Mouse (Mus musculus): ENCODE data around the gene Igf1r.

GRCm38 (mm10) chr7:68232521-68232920, 279.9 kb downstream of the Igf1r start:
- TF ChIP-seq POLR2A (IDR thresholded peaks at IDR 0.05; ENCODE audit: extremely low read depth, insufficient read depth, low read length) (no peak), CTCF (IDR thresholded peaks at IDR 0.05; ENCODE audit: extremely low read depth, insufficient read depth, low read length) (no peak)

Data from cortical plate, adult 2 months (tissue).